Mouse (Mus musculus) adrenal gland (tissue): Measurements from ENCODE around the gene Ehbp1l1.

Experiments used
- intact Hi-C: fragments of 180-260 bp; cut with DNase I; formaldehyde crosslinking; loops from one replicate; pipeline ENCODE4 v1.15.1; 2025

Ehbp1l1 gene

DNA sequence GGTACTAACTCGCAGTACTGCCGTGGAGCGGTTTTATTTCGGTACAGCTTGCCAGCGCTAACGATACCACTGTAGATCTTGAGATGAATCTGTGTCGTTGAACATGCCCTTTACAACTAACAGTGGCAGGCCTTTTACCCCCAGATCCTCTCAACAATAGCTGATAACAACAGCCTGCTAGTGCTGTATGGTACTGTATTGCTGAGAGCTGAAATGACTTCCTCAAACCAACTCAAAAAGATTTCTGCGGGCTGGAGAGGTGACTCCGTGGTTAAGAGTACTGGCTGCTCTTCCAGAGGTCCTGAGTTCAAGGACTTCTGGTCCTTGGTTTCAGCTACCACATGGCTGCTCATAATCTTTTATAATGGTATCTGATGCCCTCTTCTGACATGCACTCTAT is 8.2 kb upstream of the Ehbp1l1 start:
- intact Hi-C loops: no loop called here

DNA sequence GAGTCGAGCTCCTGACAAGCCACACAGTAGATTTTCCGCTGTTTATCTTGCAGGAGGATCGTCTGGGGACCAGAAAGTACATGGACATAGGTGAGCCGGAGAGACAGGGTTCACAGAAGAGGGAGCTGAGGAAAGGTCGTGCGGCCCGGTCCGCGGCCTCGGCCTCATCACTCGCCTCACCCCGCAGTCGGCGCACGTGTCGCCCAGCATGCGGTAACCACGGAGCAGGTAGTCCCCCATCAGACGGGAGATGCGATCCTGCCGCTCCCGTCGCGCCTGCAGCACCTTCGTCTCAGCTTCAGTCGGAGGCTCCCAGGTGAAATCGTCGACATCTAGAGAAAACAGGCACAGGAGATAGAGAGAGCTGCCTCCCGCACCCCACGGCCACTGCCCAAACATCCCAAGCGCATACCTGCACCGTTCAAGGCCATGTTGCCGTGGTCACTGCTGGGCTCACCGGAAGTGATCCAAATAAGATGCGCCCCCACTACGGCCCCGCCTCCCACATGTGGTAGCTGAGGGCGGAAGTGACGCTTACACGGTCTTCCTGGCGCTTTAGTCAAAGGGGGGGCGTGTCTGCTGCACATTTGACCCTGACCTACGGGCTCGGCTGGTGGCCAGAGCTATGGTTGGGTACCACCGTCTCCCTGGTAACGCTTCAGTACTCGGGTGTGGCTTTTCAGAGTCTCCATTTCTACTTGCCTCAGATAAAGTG is 5.3 kb upstream of the Ehbp1l1 start:
- intact Hi-C loops: no loop called here

DNA sequence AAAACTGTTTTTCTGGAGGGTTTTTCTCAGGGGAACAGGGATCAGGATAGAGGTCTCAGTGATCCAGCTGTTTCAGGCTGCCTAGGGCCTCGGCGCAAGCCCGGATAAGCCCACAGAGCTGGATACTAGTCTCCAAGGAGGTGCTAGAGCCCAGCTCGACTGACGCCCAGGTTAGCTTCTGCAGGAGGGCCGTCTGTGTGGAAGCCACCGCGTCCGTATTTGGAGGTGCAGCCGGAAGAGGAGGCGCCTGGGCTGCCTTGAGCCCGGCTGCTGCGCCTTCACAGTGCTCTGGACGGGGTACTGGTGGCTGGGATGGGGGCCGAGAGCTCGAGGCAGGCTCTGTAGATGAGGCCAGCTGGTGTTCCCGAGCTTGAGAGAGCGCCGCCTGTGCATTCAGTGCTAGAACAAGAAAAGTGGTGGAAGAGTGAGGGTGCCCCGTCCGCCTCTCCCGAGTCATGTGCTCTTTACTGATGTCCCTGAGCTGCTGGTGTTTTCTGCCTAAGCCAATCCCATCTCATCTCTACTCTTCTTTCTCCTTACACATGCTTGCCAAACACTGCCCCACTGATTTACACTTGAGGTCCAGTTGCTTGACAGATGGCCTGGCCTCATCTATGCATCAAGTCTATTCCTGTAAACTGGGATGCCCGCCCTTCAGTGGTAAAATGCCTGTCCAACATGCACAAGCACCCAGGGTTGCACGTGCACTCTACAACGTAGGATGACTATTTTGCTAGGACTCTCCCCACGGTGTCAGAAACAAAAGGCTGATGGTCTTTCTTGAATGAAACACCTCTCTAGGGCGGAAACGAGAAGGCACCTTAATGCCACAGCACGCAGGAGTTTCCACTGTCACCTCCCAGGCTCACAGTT is 4.4 kb upstream of the Ehbp1l1 start:
- intact Hi-C loops: no loop called here

DNA sequence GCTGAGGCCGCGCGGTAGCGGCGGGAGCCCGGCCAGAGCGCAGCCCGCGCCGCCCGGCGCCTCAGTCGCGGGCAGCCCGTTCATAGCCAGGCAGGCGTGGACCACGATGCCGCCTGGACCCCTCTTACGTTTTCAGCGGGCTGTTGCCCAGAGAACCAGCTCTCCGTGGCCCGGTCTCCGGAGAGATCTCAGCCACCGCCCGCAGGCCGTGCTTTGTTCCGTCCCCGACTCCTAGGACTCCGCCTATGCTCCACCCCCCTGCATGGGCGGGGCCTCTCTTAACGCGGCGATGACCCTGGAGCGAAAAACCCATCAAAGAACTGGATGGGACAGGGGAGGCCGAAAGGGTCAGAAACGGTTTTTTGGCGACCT is 3.3 kb upstream of the Ehbp1l1 start, which contains the start of gene Fam89b:
Gene Fam89b (minus strand): TSS at position 210 of the 372 bp plus-strand sequence.
- intact Hi-C loops: loop anchor here (5.0 kb wide), 1 partner anchor 48 kb away; no protein-coding TSS in a partner anchor

DNA sequence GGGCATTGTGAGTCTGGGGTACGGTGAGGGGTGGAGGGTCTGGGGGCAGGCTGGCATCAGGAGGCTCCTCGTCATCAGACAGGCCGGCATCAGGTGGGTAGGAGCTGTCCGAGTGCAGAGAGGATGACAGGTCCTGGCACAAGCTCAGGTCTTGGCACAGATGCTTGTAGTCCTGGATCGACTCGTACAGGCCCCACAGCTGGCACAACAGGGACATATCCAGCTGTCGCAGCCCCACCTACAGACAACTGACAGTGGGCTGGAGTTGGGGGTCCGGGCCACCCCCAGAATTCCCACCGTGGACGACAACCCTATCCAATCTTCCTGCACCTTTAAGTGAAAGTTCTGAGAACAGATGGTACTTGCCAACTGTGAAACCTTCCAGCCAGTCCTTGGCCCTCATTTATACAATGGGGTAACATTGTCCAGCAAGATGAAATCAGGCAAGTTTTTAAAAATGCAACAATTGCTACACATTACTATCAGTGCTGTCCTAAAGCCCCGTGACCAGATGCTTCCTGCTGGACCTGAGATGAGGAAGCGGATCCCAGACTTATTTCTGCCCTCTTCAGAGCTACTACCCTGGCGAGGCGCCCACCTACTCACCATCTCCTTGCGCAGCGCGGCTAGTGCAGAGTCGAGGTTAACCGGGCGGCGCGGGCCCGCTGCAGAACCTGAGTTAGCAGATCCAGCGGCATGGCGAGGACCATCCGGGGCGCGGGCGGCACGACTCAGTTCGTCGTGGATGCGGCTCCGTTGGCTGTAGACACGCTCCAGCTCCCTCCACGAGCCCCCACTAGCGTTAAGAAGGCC is 2.7 kb upstream of the Ehbp1l1 start:
- intact Hi-C loops: loop anchor here (5.0 kb wide), 1 partner anchor 48 kb away; no protein-coding TSS in a partner anchor

DNA sequence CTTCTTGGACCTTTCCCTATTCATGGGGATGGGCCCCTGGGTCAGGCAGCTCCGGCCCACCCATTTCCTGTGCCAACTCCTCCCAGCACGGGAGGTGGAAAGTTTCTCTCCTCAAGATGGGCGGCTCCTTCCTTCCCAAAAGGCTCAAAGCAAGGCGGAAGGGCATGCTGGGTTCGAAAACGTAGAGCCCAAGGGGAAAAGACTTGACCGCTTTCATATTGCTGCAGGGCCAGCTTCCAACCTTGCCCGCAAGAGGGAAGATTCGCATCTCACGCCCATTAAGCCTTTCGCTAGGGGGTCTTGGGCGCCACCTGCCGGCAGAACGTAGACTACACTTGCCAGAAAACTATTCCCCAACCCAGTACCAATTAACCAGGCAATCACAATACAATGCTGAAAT is 1.6 kb upstream of the Ehbp1l1 start:
- intact Hi-C loops: loop anchor here (5.0 kb wide), 1 partner anchor 50 kb away; no protein-coding TSS in a partner anchor

DNA sequence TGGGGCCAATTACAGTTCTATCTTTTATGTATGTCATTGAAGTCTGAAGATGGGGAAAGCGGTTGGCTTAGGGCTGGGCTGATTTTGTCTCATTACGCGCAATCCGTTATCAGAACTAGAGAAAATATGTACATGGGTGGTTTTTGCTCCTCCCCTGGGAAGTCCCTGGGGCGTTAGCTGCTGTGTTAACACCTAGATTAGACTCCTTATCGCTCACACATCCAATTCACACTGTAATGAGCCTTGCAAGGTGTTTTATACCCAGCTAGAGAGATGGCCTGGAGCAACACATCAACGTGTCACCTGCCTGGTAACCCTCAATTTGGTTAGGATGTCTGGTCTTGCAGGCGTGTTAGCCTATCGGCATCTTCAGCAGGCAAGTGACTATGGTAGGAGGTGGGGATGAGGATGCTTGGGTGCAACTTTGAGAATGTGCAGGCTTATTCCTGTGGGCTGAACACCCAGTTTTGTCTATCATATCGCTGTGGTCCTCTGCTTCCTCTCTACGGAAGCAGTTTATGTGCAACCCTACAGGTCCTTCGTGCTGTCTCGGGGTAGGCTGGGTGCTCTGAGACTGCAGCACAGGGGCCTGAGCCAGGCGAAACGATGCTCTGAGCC is 953 bp upstream of the Ehbp1l1 start:
- intact Hi-C loops: loop anchor here (5.0 kb wide), 1 partner anchor 50 kb away; no protein-coding TSS in a partner anchor

DNA sequence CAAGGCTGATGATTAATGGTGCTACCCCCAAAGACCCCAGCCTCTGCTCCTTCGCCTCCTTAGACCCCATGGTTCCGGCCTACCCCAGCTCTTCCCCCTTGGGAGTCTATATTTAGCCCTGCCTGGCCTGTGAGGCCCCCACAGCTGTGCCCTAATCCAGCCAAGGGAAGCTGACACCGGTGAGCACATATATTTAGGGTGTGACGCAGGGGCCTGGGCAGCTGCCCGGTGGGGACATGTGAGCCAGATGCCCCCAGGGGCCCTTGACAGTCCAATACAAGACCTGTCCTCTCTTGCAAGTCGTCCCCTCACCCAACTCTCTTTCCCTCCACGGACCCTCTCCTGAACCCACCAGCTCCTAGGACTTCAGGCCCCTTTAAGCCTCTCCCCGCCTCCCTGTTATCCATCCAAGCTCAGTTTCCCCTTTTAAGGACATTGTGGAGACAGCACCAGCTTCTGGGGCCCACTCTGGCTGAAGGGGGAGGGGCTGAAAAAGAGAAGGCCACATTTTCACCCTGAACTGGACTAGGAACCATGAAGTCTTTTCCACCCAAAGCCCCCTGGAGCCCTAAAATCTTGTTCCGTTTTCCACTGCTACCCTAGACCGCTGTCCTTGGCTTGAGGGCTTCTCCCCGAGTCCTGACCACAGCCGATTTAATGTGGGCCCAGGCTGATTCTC is 949 bp downstream of the Ehbp1l1 start:
- intact Hi-C loops: loop anchor here (5.0 kb wide), 1 partner anchor 52 kb away; no protein-coding TSS in a partner anchor

DNA sequence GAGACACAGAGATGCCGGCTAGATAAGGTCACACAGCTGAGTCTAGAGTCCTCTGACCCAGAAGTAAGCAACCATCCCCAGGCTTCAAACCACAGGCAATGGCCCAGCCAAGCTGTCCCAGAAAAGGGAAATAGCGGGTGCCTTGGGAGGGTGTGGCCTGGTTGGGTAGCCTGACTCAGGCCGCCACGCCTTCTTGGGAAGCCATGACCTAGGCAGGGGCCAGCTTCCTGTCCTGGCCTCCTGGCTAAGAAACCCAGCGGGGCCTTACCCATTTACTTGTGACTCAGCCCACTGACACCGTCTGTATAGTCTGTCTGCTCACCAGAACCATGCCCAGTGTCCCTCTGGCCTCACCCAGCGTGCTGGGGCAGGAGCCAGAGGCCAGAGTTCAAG is 1.6 kb downstream of the Ehbp1l1 start:
- intact Hi-C loops: no loop called here

DNA sequence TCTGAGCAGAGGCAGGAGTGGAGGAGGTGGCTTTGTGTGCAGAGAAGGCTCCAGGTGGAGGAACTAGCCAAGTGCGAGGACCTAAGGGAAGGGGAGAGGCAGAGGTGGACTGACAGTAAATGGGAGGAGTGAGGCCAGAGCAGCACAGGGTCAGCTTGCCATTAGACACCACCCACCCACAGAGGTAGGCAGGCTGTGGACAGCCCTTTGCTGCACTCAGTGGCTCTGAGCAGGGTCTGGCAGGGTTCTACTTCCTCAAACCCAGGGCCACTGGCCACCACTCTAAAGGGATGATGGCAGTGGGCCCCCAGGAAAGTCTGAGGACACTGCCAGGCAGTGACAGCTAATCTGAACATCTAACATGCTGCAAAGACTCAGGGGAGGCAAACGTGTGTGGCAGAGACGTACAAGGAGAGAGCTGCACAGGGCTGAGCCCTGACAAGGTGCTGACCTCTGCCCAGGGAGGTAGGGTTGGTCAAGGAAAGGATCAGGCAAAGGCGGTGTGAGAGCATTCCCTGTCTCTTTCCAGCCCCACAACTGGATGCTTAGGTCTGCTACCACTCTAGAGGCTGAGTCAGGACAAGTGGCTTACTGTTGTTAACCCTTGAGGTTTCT is 2.1 kb downstream of the Ehbp1l1 start:
- intact Hi-C loops: no loop called here

DNA sequence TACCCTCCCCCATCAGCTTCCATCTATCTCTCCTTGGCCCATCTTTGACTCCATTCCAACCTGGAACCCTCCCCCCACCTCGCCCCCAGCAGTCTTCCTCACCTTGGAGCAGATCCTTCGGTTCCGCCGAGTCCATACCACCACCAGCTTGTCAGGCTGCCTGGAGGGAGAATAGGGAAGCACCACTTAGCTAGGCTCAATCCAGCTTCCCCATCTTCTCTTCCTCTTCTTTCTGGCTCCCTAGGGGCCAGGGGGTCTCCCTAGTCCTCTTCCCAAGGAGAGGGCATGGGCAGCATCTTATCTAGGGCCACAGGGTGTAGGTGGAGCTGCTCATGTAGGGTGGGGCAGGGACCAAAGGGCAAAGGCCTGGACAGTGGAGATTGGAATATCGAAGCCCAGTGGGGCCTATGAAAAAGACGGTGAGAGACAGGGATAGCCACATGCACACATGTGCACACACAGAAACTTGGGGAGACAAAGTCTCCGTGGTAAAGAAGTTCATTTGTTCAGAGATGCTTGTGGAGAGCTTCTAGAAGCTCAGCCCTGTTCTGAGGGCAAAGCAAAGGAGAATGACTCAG is 3.2 kb downstream of the Ehbp1l1 start:
- intact Hi-C loops: no loop called here

DNA sequence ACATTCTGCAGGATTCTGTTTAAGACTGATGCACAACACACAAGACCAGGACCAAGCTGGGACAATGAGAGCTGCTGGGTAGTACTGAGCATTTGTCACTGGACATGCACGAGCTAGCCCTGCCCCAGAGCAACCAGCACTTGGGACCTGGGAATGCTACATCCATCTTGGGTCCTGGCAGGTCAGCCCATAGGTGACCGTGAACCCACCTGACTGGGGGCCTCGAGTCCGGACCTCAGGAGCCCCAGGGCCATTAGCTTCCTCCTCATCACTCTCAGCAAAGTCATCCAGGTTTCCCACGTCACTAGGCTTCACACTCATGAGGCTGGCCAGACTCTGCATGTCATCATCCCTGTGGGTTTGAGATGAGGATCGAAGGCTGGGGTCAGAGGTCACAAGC is 4.9 kb downstream of the Ehbp1l1 start:
- intact Hi-C loops: no loop called here

DNA sequence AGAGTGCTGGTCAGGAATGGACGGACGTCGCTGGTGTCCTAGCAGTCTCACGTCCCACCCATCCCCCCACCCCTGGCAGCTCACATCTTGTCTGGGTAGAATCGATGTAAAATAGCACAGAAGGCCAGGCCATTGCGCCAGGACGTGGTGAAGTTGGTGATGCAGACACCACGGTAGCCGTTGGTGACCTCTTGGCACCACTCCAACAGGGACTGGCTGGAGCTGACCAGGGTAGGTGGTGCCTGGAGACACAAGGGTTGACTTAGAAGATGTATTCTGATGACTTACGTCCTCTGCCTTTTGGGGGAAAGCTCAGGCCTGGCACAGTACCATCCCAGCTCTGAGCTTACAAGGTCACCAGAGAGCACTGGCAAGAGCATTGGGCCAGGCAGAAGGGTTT is 9.2 kb downstream of the Ehbp1l1 start:
- intact Hi-C loops: no loop called here

DNA sequence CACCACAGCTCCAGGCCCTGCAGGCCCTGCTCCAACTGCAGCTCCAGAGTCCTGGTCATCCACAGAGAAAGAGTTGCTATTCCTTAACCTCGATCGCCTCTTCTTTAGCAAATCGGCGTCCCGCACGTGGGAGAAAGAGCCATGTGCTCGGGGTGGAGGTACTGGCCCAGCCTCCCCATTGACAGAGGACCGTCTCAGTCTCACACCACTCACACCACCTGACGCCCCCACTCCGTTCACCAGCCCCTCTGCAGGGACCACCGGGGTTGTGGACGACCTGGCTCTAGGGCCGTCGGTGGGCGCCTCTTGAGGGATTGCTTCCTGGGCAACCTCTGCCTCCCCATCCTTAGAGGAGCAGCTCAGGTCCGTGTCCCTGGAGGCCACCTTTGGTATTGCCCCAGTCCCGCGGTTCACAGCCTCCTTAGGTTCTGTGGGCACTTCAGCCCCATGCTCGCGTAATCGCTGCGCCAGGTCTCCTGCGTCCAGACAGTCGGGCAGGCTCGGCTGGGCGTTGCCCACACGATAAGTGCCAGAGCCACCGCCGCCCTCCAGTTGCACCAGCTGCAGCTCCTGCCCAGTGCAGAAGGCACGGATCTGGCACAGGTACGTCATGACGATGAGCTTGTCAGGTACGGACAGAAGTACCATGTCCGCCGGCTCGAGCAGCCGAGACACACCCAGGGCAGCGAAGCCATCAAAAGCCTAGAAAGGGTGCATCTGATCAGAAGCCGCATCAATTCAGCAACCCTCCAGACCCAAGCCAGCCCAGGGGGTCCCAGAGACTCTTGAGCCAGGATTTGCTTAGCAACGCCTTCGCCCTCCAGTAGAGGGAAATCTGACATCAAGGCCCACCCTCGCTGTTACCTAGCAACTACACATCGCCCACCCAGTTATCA is 10.1 kb downstream of the Ehbp1l1 start:
- intact Hi-C loops: no loop called here

DNA sequence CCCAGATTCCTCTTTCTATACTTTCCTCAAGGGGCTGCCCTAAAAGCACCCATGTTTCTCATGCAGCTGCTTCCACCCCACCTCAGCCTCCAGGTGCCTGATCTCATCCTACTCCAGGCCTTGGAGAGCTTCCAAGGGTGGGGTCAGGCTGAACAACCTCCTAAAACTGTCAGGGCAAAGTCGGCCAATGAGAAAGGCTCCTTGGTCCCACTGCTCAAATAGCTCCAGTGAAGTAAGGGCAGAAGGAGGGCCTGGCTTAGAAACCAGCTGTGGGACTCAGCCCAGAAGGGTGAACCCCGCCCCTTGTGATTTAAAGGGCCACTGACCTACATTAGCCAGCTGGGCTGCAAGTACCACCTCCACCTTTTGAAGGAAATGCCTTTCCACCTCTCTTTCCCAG is 12.4 kb downstream of the Ehbp1l1 start:
- intact Hi-C loops: no loop called here

DNA sequence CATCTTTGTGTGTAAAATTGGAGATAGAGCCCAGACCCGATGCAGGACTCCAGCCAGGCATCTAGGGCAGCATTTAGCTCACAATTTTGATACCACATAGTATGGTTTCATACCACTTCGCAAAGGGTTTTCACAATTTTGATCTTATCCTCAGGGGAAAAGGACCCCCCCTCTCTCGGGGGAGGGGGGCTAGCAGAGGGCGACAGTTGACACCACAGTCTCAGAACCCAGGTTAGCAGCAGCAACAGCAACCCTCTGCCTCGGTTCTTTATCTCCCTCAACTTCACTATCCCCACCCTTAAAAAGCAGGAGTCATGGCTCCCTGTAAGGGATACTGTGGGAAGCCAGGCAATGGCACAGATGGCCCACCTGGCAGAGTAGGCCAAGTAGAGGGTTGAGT is 12.9 kb downstream of the Ehbp1l1 start:
- intact Hi-C loops: no loop called here

DNA sequence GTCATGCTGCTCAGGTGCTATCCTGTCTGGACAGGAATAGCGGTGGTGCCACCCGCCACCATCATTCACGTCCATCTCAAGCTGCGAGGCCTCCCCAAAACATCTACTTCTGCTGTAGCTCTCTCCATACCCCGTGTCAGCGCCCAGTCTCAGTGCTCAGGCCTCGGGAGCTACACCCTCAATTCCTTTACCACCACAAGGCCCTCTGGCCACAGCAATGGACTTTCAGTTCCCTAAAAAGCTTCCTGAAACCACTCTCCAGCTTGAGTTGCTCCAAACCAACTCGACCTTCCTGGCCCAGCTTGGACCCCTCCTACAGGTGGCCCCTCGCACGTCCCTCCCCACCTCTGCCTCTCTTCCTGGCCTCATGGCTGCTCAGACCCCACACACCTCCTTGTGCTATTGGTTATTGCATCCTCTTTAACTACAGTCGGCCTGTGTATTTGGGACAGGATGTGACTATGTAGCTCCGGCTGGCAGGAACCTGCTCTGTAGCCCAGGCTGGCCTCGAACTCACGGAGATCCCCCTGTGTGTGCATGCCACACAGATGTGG is 14.1 kb downstream of the Ehbp1l1 start:
- intact Hi-C loops: loop anchor here (2.0 kb wide), 1 partner anchor 69 kb away; no protein-coding TSS in a partner anchor

DNA sequence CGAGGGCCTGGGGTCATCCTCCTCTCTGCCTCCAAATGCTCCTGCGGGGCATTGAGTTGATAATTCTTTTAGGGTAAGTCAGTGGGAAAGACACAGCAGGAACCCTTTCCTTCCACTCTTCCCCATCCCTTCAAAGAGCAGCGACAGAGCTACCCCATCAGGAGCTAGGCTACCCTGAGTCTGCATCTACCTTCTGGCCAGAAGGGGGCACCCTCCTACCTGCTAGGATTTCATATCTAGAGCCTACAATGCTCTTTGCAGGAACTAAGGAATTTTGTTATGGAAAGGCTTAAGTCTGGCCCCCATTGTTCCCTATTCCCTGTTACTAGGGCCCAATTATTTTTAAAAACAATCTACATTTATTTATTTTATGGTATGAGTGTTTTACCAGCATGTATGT is 14.9 kb downstream of the Ehbp1l1 start:
- intact Hi-C loops: loop anchor here (2.0 kb wide), 1 partner anchor 70 kb away; no protein-coding TSS in a partner anchor
